8 mouse cellular contexts compared by ENCODE assay signal in genomic region chr16:52452862-52453715, GRCm38 (mm10). TPM values are rescaled to one million over a fixed set of nuclear protein-coding genes. Genes with fewer than 3 reads are reported as not detected.
A peak's percentile ranks its signal among the peaks of the same experiment; 100 is the strongest.
DNase-seq lines count a peak whose midpoint lies in the region; ATAC-seq and TF ChIP-seq lines count a peak whose summit lies in the region.

No protein-coding gene starts in this region.

- peak overlapping the region; percentile 71 for H3K27ac ChIP-seq in bone marrow macrophage, adult 2 months (ENCODE audit: insufficient read depth, low read depth, low read length)
- peak overlapping the region; percentile 12; the same call in 1 of the 2 replicates for H3K27ac ChIP-seq in embryonic fibroblast, embryonic 13.5 days (ENCODE audit: insufficient read depth, low read length)
- H3K27ac ChIP-seq in limb, embryonic 13.5 days: peak overlapping the region; percentile 76; the same call in 1 of the 2 replicates
- H3K27ac ChIP-seq in midbrain, embryonic 15.5 days: peak overlapping the region; percentile 76

- H3K4me3 ChIP-seq in bone marrow macrophage, adult 2 months (ENCODE audit: insufficient read depth, low read length): peak overlapping the region; percentile 79
- peak overlapping the region; percentile 76 for H3K4me3 ChIP-seq in embryonic fibroblast, embryonic 13.5 days (ENCODE audit: insufficient read depth, low read length)
- H3K4me3 ChIP-seq in limb, embryonic 13.5 days: peak overlapping the region; percentile 68
- peak overlapping the region; percentile 69 for H3K4me3 ChIP-seq in midbrain, embryonic 15.5 days

- WGBS in limb, embryonic 13.5 days: under 1% methylated on average over 42 of the region's 55 CpGs
- WGBS in midbrain, embryonic 15.5 days: under 1% methylated on average over 55 of the region's 55 CpGs

- no peaks in the 10 kb centered on the region for H3K36me3 ChIP-seq in limb, embryonic 13.5 days
- no peaks in the 10 kb centered on the region for H3K36me3 ChIP-seq in midbrain, embryonic 15.5 days (replicated peaks)

- H3K27me3 ChIP-seq in limb, embryonic 13.5 days: no peaks in the 10 kb centered on the region
- H3K27me3 ChIP-seq in midbrain, embryonic 15.5 days (replicated peaks): no peaks in the 10 kb centered on the region

- H3K4me1 ChIP-seq in bone marrow macrophage, adult 2 months (ENCODE audit: control insufficient read depth, insufficient read depth, low read length): peaks cover 12% of the 10 kb centered on the region
- no peaks in the 10 kb centered on the region for H3K4me1 ChIP-seq in embryonic fibroblast, embryonic 13.5 days (ENCODE audit: control insufficient read depth, insufficient read depth, low read length)
- H3K4me1 ChIP-seq in limb, embryonic 13.5 days: peaks cover 17% of the 10 kb centered on the region
- peaks cover 33% of the 10 kb centered on the region for H3K4me1 ChIP-seq in midbrain, embryonic 15.5 days

- TF ChIP-seq POLR2A in bone marrow macrophage, adult 2 months (IDR thresholded peaks at IDR 0.05; ENCODE audit: borderline replicate concordance, low read depth, low read length): peak; percentile 70; the same call in 1 of the 2 replicates
- peak; percentile 84 for TF ChIP-seq POLR2A in embryonic fibroblast, embryonic 13.5 days (IDR thresholded peaks at IDR 0.05; ENCODE audit: low read depth, low read length)

- ATAC-seq in limb, embryonic 13.5 days (ENCODE audit: low FRiP score, low read depth): peak; percentile 96
- peak; percentile 97 for ATAC-seq in midbrain, embryonic 15.5 days (replicated peaks)

- DNase-seq in 3134 (ENCODE audit: extremely low read depth, insufficient read length, low spot score): peak; percentile 88
- peak; percentile 89 for DNase-seq in heart, adult 8-10 months (ENCODE audit: low spot score)
- DNase-seq in kidney, adult 9 months: peak; percentile 96
- peak; percentile 92 to 96 for DNase-seq in spleen, adult 18-20 months

- H3K9me3 ChIP-seq in limb, embryonic 13.5 days: no peaks in the 10 kb centered on the region
- no peaks in the 10 kb centered on the region for H3K9me3 ChIP-seq in midbrain, embryonic 15.5 days

- peak overlapping the region; percentile 74 for H3K9ac ChIP-seq in limb, embryonic 13.5 days
- peak overlapping the region; percentile 52 for H3K9ac ChIP-seq in midbrain, embryonic 15.5 days

- H3K4me2 ChIP-seq in limb, embryonic 13.5 days (replicated peaks): peak overlapping the region; percentile 85
- peak overlapping the region; percentile 69 for H3K4me2 ChIP-seq in midbrain, embryonic 15.5 days

- TF ChIP-seq CTCF in bone marrow macrophage, adult 2 months (IDR thresholded peaks at IDR 0.05; ENCODE audit: low read depth, low read length): no peak
- peak; percentile 82 for TF ChIP-seq CTCF in embryonic fibroblast, embryonic 13.5 days (IDR thresholded peaks at IDR 0.05; ENCODE audit: borderline replicate concordance, insufficient read depth, low read length)

RNA-seq across cellular contexts. Expression of gene Alcam, which starts 0.8 kb away (rescaled TPM):
- polyA plus RNA-seq in bone marrow macrophage, adult 2 months (2012; ENCODE audit: insufficient read depth, insufficient read length, missing spikeins): 133 and 141 TPM in 2 replicates
- 63.6 and 76.1 TPM in 2 replicates for polyA plus RNA-seq in embryonic fibroblast, embryonic 13.5 days (2011; ENCODE audit: insufficient read length, low read depth, missing spikeins)
- 1 to 10 TPM; 2.2 to 3.1 (median 2.8) TPM for total RNA-seq in heart, adult 8-10 months (2022)
- polyA plus RNA-seq in limb, embryonic 13.5 days (2015; fragmentation: Nextera tagmentation; extraction: Ambion mirVana): 28.5 and 32.3 TPM in 2 replicates
- 23.5 and 26.6 TPM in 2 replicates for polyA plus RNA-seq in midbrain, embryonic 15.5 days (2015; fragmentation: Nextera tagmentation; extraction: Ambion mirVana)

Comparison
In these comparisons a context has a peak if more than half of its experiments do, and no peak if none do; other contexts are left out.
1. Peak in every context shown above with its lines: DNase-seq, ATAC-seq, H3K4me3 ChIP-seq and H3K27ac ChIP-seq.
2. H3K27ac ChIP-seq: peak in every context shown above with its lines; median percentile 76 in limb, embryonic 13.5 days; 76 in midbrain, embryonic 15.5 days; 71 in bone marrow macrophage, adult 2 months; 12 in embryonic fibroblast, embryonic 13.5 days.